Mouse (Mus musculus): ENCODE data around the gene Akt2. TPM values are rescaled to one million over a fixed set of nuclear protein-coding genes. Genes with fewer than 3 reads are reported as not detected.

Gene Akt2
- polyA plus RNA-seq, 1 experiment, result 139 TPM

- 19% methylated on average over 1 of the region's 1 CpGs for WGBS
Measured at GRCm38 (mm10) chr7:27644471-27644870, 53.1 kb downstream of the Akt2 start.

DNA sequence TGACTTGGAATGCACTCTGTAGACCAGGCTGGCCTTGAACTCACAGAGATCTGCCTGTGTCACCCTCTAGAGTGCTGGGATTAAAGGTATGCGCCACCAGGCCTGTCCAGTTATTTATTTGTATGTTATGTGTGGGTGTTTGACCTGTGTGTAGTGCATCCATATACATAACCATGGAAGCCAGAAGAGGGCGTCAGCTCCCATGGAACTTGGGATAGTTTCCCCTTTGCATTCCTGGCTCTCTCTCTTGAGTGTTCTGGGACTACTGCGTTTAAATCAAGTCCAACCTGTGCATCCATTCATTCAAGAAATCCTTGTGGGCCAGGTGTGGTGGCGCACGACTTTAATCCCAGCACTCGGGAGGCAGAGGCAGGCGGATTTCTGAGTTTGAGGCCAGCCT is 55.2 kb downstream of the Akt2 start:
- no peak for DNase-seq
- H3K36me3 ChIP-seq (ENCODE audit: control insufficient read depth, insufficient read depth, low read length), result no peaks in the 10 kb centered on the region
- H3K4me1 ChIP-seq (replicated peaks; ENCODE audit: control insufficient read depth, insufficient read depth, low read length), result no peaks in the 10 kb centered on the region
- TF ChIP-seq POLR2A (IDR thresholded peaks at IDR 0.05; ENCODE audit: control insufficient read depth, extremely low read depth, insufficient read depth, low read length, poor library complexity), result no peak
- TF ChIP-seq CTCF (IDR thresholded peaks at IDR 0.05; ENCODE audit: borderline replicate concordance, control insufficient read depth, extremely low read depth, insufficient read depth, low read length, poor library complexity), result no peak
- no peak overlapping the region for H3K4me3 ChIP-seq (ENCODE audit: control insufficient read depth, insufficient read depth, low read length)
- 90% methylated on average over 7 of the region's 7 CpGs for WGBS
- H3K27me3 ChIP-seq (ENCODE audit: control insufficient read depth, insufficient read depth, low read length), result no peaks in the 10 kb centered on the region
- H3K27ac ChIP-seq (ENCODE audit: control insufficient read depth, insufficient read depth, low read length), result no peak overlapping the region

More at GRCm38 (mm10) chr7:27644471-27644870, 53.1 kb downstream of the Akt2 start:
- Histone ChIP-seq H3K4me3 (ENCODE audit: control insufficient read depth, insufficient read depth, low read length) (no peak overlapping the region), H3K36me3 (ENCODE audit: control insufficient read depth, insufficient read depth, low read length) (no peaks in the 10 kb centered on the region), H3K27me3 (ENCODE audit: control insufficient read depth, insufficient read depth, low read length) (no peaks in the 10 kb centered on the region), H3K27ac (ENCODE audit: control insufficient read depth, insufficient read depth, low read length) (no peak overlapping the region), H3K4me1 (replicated peaks; ENCODE audit: control insufficient read depth, insufficient read depth, low read length) (no peaks in the 10 kb centered on the region)
- DNase-seq, result no peak
- TF ChIP-seq CTCF (IDR thresholded peaks at IDR 0.05; ENCODE audit: borderline replicate concordance, control insufficient read depth, extremely low read depth, insufficient read depth, low read length, poor library complexity) (no peak), POLR2A (IDR thresholded peaks at IDR 0.05; ENCODE audit: control insufficient read depth, extremely low read depth, insufficient read depth, low read length, poor library complexity) (no peak)

DNA sequence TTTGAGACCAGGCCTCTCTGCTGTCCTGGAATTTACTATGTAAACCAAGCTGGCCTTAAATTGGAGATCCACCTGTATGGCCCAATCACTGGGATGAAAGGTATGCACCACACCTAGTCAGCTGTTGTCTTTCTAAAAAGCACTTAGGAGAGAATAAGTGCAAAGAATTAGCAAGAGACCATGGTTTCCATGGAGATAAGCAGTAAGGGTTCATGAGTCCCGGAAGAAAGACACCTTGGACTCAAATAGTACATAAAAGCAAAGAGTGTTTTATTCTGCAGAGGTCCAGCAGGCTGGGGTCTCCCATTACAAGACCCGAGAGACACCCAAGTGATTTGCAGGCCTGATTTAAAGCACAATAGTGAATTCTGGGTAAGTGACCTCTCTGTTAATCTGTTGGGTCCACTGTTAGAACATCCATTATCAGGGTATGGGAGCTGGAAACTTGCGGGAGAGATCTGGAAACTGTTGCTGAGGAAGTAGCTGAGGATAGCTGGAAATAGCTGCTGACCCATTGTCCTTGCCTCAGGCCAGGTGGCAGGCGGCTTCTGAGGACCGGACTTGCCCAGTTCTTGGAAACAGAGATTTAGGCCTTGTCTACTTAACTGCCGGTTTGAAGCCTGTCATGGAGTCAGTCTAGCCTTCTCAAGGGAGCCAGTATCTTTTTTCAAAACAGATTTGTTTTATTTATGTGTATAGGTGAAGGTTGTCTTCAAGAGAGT is 56.1 kb downstream of the Akt2 start:
- TF ChIP-seq CTCF (IDR thresholded peaks at IDR 0.05; ENCODE audit: borderline replicate concordance, control insufficient read depth, extremely low read depth, insufficient read depth, low read length, poor library complexity) (no peak), POLR2A (IDR thresholded peaks at IDR 0.05; ENCODE audit: control insufficient read depth, extremely low read depth, insufficient read depth, low read length, poor library complexity) (no peak)
- no peak for DNase-seq
- 92% methylated on average over 6 of the region's 6 CpGs for WGBS
- no peak overlapping the region for H3K27ac ChIP-seq (ENCODE audit: control insufficient read depth, insufficient read depth, low read length)
- no peak overlapping the region for H3K4me3 ChIP-seq (ENCODE audit: control insufficient read depth, insufficient read depth, low read length)
- H3K27me3 ChIP-seq (ENCODE audit: control insufficient read depth, insufficient read depth, low read length), result no peaks in the 10 kb centered on the region
- H3K36me3 ChIP-seq (ENCODE audit: control insufficient read depth, insufficient read depth, low read length), result no peaks in the 10 kb centered on the region
- no peaks in the 10 kb centered on the region for H3K4me1 ChIP-seq (replicated peaks; ENCODE audit: control insufficient read depth, insufficient read depth, low read length)

DNA sequence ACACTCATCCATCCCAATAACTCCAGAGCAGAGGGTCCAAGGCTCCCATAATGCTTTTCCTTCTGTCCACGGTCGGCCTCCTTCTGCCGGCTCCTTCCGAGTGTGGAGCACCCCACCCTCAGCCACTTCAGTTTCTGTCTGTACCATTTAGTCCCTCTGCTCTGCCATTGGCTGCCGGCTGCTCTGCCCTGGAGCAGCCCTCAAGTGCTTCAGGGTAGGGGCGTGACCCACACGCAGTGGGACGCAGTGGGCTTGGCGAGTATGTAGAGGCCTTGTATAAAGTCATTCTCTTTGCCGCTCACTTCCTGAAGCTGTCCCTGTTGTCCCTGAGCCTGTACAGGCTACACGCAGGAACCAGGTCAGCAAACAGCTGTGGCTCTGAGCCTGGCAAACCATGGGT is 58.4 kb downstream of the Akt2 start:
- H3K36me3 ChIP-seq (ENCODE audit: control insufficient read depth, insufficient read depth, low read length), result no peaks in the 10 kb centered on the region
- WGBS, result 94% methylated on average over 11 of the region's 11 CpGs
- peaks cover 5% of the 10 kb centered on the region; the same call in 1 of the 2 replicates for H3K27me3 ChIP-seq (ENCODE audit: control insufficient read depth, insufficient read depth, low read length)
- DNase-seq, result no peak
- no peak overlapping the region for H3K27ac ChIP-seq (ENCODE audit: control insufficient read depth, insufficient read depth, low read length)
- no peak overlapping the region for H3K4me3 ChIP-seq (ENCODE audit: control insufficient read depth, insufficient read depth, low read length)
- H3K4me1 ChIP-seq (replicated peaks; ENCODE audit: control insufficient read depth, insufficient read depth, low read length), result no peaks in the 10 kb centered on the region
- TF ChIP-seq POLR2A (IDR thresholded peaks at IDR 0.05; ENCODE audit: control insufficient read depth, extremely low read depth, insufficient read depth, low read length, poor library complexity), result no peak
- no peak for TF ChIP-seq CTCF (IDR thresholded peaks at IDR 0.05; ENCODE audit: borderline replicate concordance, control insufficient read depth, extremely low read depth, insufficient read depth, low read length, poor library complexity)

GRCm38 (mm10) chr7:27650949-27651348 is 59.6 kb downstream of the Akt2 start:
- Histone ChIP-seq H3K4me3 (ENCODE audit: control insufficient read depth, insufficient read depth, low read length) (no peak overlapping the region), H3K36me3 (ENCODE audit: control insufficient read depth, insufficient read depth, low read length) (no peaks in the 10 kb centered on the region), H3K27ac (ENCODE audit: control insufficient read depth, insufficient read depth, low read length) (no peak overlapping the region), H3K4me1 (replicated peaks; ENCODE audit: control insufficient read depth, insufficient read depth, low read length) (no peaks in the 10 kb centered on the region), H3K27me3 (ENCODE audit: control insufficient read depth, insufficient read depth, low read length) (peaks cover 5% of the 10 kb centered on the region; the same call in 1 of the 2 replicates)
- TF ChIP-seq CTCF (IDR thresholded peaks at IDR 0.05; ENCODE audit: borderline replicate concordance, control insufficient read depth, extremely low read depth, insufficient read depth, low read length, poor library complexity) (no peak), POLR2A (IDR thresholded peaks at IDR 0.05; ENCODE audit: control insufficient read depth, extremely low read depth, insufficient read depth, low read length, poor library complexity) (no peak)
- peak; percentile 64 for DNase-seq
- WGBS, result 5% methylated on average over 10 of the region's 10 CpGs

- no peak within 1 kb of the TSS for H3K27ac ChIP-seq (ENCODE audit: control insufficient read depth, insufficient read depth, low read length)
- H3K4me3 ChIP-seq (ENCODE audit: control insufficient read depth, insufficient read depth, low read length), result no peak within 1 kb of the TSS
- TF ChIP-seq POLR2A (IDR thresholded peaks at IDR 0.05; ENCODE audit: control insufficient read depth, extremely low read depth, insufficient read depth, low read length, poor library complexity) (no peak), CTCF (IDR thresholded peaks at IDR 0.05; ENCODE audit: borderline replicate concordance, control insufficient read depth, extremely low read depth, insufficient read depth, low read length, poor library complexity) (no peak)
- 7% methylated on average over 59 of the region's 62 CpGs for WGBS
- peak; percentile 51 for DNase-seq
- H3K4me1 ChIP-seq (replicated peaks; ENCODE audit: control insufficient read depth, insufficient read depth, low read length), result no peaks in the 10 kb centered on the region
- H3K27me3 ChIP-seq (ENCODE audit: control insufficient read depth, insufficient read depth, low read length), result peaks cover 5% of the 10 kb centered on the region; the same call in 1 of the 2 replicates
- H3K36me3 ChIP-seq (ENCODE audit: control insufficient read depth, insufficient read depth, low read length), result no peaks in the 10 kb centered on the region
Measured at GRCm38 (mm10) chr7:27653681-27654437, 62.5 kb downstream of the Akt2 start, which contains the start of gene Ttc9b. Ttc9b (plus strand) TSS chr7:27653915.

All from thymus, adult 2 months (tissue).